Mouse (Mus musculus) cerebellum, postnatal 10 days (tissue): ENCODE measurements at regions not wholly inside any gene's neighbourhood (a gene's known extent, or its start where the extent isn't known, plus 50 kb on each side); places are given as distances from the start of the nearest gene placed in this dataset.
A peak's percentile ranks its signal among the peaks of the same experiment; 100 is the strongest.

Experiments
- DNase-seq, 2 experiments: peaks; one replicate each; pipeline ENCODE4 v3.0.0; 2021; ENCODE audit warnings: mixed read lengths in 2 of 2

- DNase-seq, result no peak
Measured at GRCm38 (mm10) chr5:59669153-59669552, 1951.4 kb downstream of the Pcdh7 start.

GRCm38 (mm10) chr5:59700009-59700408, 1982.2 kb downstream of the Pcdh7 start:
- peak; percentile 60 to 75 for DNase-seq

- DNase-seq, result peak; percentile 53 to 58
Measured at GRCm38 (mm10) chr5:59715457-59715856, 1997.7 kb downstream of the Pcdh7 start.

DNA sequence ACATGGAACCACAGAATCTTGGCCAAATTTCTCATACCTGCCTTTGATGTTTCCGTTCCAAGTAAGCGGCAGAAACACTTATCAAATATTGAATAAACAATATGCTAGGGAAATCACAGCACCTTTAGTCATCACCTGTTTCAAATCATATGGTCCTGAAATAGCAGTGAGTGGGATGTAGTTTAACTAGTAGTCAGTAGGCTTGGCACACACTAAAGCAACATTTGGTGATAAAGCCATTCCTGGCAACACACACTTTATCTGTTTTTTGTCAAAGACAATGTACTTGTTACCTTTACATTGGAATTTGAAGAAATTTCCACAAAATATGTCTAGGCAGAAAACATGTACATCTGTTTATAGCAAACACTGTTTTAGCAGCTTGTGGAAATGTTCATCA, 2038.5 kb downstream of the Pcdh7 start:
- peak in 1 of 2 experiments; percentile 44 for DNase-seq

DNA sequence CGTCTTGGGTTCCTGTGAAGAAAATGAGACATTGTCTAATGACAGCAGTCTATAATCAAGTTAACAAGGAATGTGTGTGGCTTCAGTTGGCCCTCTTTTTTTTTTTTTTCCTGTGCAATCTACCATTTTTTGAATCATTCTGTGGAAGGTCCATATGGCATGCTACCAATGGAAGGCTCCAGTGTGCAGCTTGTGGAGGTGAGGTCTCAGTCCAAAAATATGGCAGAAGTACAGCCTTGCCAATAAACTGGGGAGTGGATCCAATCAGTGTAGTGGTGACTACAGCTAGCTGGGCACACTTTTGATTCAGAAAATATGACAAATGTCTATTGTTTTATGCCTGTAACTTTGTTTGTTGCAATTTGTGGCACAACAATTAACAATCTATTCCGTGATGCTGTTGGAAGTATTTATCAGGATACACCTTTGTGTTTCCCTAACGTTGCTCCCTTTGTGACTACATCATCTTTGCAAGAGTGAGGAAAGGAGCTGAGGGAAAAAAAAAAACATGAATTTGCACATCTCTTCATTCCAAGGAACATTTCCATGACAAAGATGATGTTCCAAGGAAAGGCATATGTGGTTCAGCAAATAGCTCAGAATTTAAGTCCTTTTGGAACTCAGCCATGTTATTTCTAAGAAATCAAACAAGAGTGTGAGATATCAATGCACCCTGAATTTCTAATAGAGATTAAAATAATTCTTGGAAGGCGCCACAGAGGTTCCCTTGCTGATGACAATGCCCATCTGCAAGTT, 2039.1 kb downstream of the Pcdh7 start:
- peak; percentile 89 for DNase-seq
